Mouse (Mus musculus) heart, embryonic 10.5 days (tissue): Measurements from ENCODE around the gene Zfp94. TPM values are rescaled to one million over a fixed set of nuclear protein-coding genes. Genes with fewer than 3 reads are reported as not detected.
A peak's percentile ranks its signal among the peaks of the same experiment; 100 is the strongest.

ENCODE experiments used
- DNase-seq: peaks from one replicate; pipeline ENCODE4 v3.0.0-alpha.2; 2017; ENCODE audit warnings: low spot score
- H3K27ac ChIP-seq: fragments of 300-500 bp; sonication (generic); 2 replicates; pipeline ENCODE4 v1.5.1; 2016; ENCODE audit warnings: mild to moderate bottlenecking
- H3K27me3 ChIP-seq: fragments of 300-500 bp; sonication (generic); 2 replicates; pipeline ENCODE4 v1.6.1; 2016; ENCODE audit warnings: mild to moderate bottlenecking; ENCODE audit not compliant: poor library complexity, insufficient read depth, severe bottlenecking
- H3K36me3 ChIP-seq: fragments of 300-500 bp; sonication (generic); 2 replicates; pipeline ENCODE4 v1.6.1; 2016; ENCODE audit warnings: mild to moderate bottlenecking, moderate library complexity
- H3K4me1 ChIP-seq: fragments of 300-500 bp; sonication (generic); 2 replicates; pipeline ENCODE4 v1.6.1; 2016; ENCODE audit warnings: mild to moderate bottlenecking
- H3K4me3 ChIP-seq: fragments of 300-500 bp; sonication (generic); 2 replicates; pipeline ENCODE4 v1.5.1; 2016; ENCODE audit warnings: mild to moderate bottlenecking, moderate library complexity
- H3K9me3 ChIP-seq: fragments of 300-500 bp; sonication (generic); 2 replicates; pipeline ENCODE4 v1.6.1; 2016; ENCODE audit warnings: mild to moderate bottlenecking, moderate library complexity
- WGBS: fragments of 180-500 bp; shearing (Covaris S2); methylation state at CpG from one replicate; pipeline ENCODE4 v1.1.7; 2016; 5-methylcytosine and 5-hydroxymethylcytosine counted together
- microRNA-seq: library from miRNA; unstranded; fragments of <30 nt; microRNA quantifications from one replicate; pipeline ENCODE4, GENCODE M21; 2017
- polyA plus RNA-seq: library from polyadenylated mRNA; unstranded; fragments of >200 nt; fragmentation: Nextera tagmentation; extraction: Ambion mirVana; gene quantifications from 2 replicates; pipeline ENCODE4 v1.2.1, GENCODE M21; 2016

The Zfp94 gene
- polyA plus RNA-seq, 1 experiment from 2014 or later: 10.1 TPM

GRCm38 (mm10) chr7:24254633-24255474 is 61.6 kb downstream of the Zfp94 start, which contains the start of gene Zfp108:
Zfp108 (plus strand) TSS chr7:24254794.
- no peaks in the 10 kb centered on the region for H3K9me3 ChIP-seq
- H3K27me3 ChIP-seq: no peaks in the 10 kb centered on the region
- H3K36me3 ChIP-seq: peaks cover 3% of the 10 kb centered on the region; the same call in 1 of the 2 replicates
- H3K27ac ChIP-seq: peak within 1 kb of the TSS; percentile 72
- peak within 1 kb of the TSS; percentile 59 for H3K4me3 ChIP-seq
- DNase-seq: peak; percentile 93
- 0 out of 2 replicates have a peak, but pooled peaks cover 6% of the 10 kb centered on the region for H3K4me1 ChIP-seq
- WGBS: 22% methylated on average over 21 of the region's 21 CpGs

GRCm38 (mm10) chr7:24253779-24254615 is 62.5 kb downstream of the Zfp94 start:
- Histone ChIP-seq H3K4me1 (0 out of 2 replicates have a peak, but pooled peaks cover 6% of the 10 kb centered on the region), H3K27me3 (no peaks in the 10 kb centered on the region), H3K27ac (peak overlapping the region; percentile 72), H3K4me3 (peak overlapping the region; percentile 59), H3K36me3 (no peaks in the 10 kb centered on the region), H3K9me3 (no peaks in the 10 kb centered on the region)
- no peak for DNase-seq
- WGBS: 62% methylated on average over 9 of the region's 9 CpGs

Small RNAs within 50 kb of the gene (microRNA-seq; reads per million reads assigned to microRNA genes)
- gene Gm27592: not detected

Other genes starting within 250 kb of the Zfp94 start
- gene Zfp180, start 234.7 kb downstream of the Zfp94 start, polyA plus RNA-seq: 19.3 and 19.8 TPM in 2 replicates
- 4.6 and 5.0 TPM in 2 replicates for gene Zfp112, start 204.4 kb downstream of the Zfp94 start, polyA plus RNA-seq
- 8.1 and 11.5 TPM in 2 replicates for gene Zfp235, start 182.5 kb downstream of the Zfp94 start, polyA plus RNA-seq
- 4.7 and 5.0 TPM in 2 replicates for gene Zfp114, start 141.6 kb downstream of the Zfp94 start, polyA plus RNA-seq
- 7.3 and 8.4 TPM in 2 replicates for gene Zfp111, start 105.2 kb downstream of the Zfp94 start, polyA plus RNA-seq
- gene Zfp109, start 79.1 kb downstream of the Zfp94 start, polyA plus RNA-seq: 4.4 and 4.6 TPM in 2 replicates
- gene Zfp108, start 61.9 kb downstream of the Zfp94 start, polyA plus RNA-seq: 1.8 and 2.5 TPM in 2 replicates
- 5.8 and 6.4 TPM in 2 replicates for gene Zfp93, start 46.2 kb downstream of the Zfp94 start, polyA plus RNA-seq
- 20.7 and 27.2 TPM in 2 replicates for gene Zfp61, start 15.4 kb downstream of the Zfp94 start, polyA plus RNA-seq
- gene Tescl, start 17.3 kb upstream of the Zfp94 start, polyA plus RNA-seq: not detected in 2 replicates
- not detected in 2 replicates for gene Lypd5, start 32.5 kb upstream of the Zfp94 start, polyA plus RNA-seq
- gene Kcnn4, start 53.6 kb upstream of the Zfp94 start, polyA plus RNA-seq: 11.7 and 14.2 TPM in 2 replicates
- 25.4 and 27.7 TPM in 2 replicates for gene Smg9, start 83.0 kb upstream of the Zfp94 start, polyA plus RNA-seq
- 0.16 TPM in 1 of 2 replicates, not detected in the other for gene Irgc1, start 135.6 kb upstream of the Zfp94 start, polyA plus RNA-seq
- gene Plaur, start 145.8 kb upstream of the Zfp94 start, polyA plus RNA-seq: 4.3 and 7.3 TPM in 2 replicates
- 0.54 and 0.63 TPM in 2 replicates for gene Cadm4, start 165.4 kb upstream of the Zfp94 start, polyA plus RNA-seq
- gene Zfp428, start 190.3 kb upstream of the Zfp94 start, polyA plus RNA-seq: 41.9 and 61.3 TPM in 2 replicates
- gene AC161166.1, start 195.8 kb upstream of the Zfp94 start, polyA plus RNA-seq: 0.46 and 0.49 TPM in 2 replicates
- 5.3 and 5.7 TPM in 2 replicates for gene Irgq, start 214.0 kb upstream of the Zfp94 start, polyA plus RNA-seq
- 0.21 TPM in 1 of 2 replicates, not detected in the other for gene Pinlyp, start 229.5 kb upstream of the Zfp94 start, polyA plus RNA-seq
- gene Xrcc1, start 229.6 kb upstream of the Zfp94 start, polyA plus RNA-seq: 103 and 106 TPM in 2 replicates